Mouse (Mus musculus) thymus, postnatal 36 days (tissue): ENCODE measurements at regions not wholly inside any gene's neighbourhood (a gene's known extent, or its start where the extent isn't known, plus 50 kb on each side); places are given as distances from the start of the nearest gene placed in this dataset.
"Not testable (repeated sequence)": the region's sequence is repeated elsewhere in the genome, so short reads cannot be mapped to it uniquely, and the experiment has no call there.

Source experiments
- DNase-seq, 2 experiments: peaks; one replicate each; pipeline ENCODE4 v3.0.0; 2022; ENCODE audit warnings: mixed read lengths in 2 of 2

DNA sequence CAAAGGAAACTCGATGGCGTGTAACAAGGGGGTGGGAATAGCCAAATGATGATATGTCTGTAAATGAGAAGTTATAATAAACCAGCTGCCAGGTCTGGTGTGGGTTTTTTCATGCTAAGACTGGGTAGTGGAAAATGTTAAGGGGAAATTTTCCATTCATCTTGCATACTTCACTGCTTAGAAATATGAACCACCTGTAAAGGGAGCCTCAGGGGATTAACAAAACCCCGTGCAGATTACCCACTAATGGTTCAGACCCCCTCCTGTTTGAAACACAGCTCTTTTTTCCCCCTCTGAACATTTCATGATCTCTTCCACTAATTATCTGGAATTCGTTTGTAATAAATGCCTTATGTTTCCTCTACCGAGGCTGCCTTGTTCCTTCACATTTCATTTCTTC, 446.0 kb upstream of the Hsf2 start:
- DNase-seq: no peak

DNA sequence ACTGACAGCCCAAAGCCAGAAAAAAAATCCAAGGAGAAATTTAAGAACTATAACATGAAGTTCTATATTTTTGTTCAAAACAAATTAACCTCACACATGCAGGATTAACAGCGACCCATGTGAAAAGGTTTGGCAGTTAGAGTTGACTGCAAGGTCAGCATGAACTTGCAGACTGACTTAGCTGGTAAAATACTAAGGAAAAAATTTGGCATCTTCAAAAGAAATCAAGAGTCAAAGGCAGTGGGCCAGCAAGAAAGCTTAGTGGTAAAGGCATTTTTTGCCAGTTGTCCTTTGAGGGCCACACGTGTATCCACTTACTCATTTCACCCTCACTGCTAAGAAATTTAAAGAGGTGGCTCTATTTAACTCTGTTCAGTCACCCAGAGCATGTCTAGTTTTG, 440.2 kb upstream of the Hsf2 start:
- no peak for DNase-seq

DNA sequence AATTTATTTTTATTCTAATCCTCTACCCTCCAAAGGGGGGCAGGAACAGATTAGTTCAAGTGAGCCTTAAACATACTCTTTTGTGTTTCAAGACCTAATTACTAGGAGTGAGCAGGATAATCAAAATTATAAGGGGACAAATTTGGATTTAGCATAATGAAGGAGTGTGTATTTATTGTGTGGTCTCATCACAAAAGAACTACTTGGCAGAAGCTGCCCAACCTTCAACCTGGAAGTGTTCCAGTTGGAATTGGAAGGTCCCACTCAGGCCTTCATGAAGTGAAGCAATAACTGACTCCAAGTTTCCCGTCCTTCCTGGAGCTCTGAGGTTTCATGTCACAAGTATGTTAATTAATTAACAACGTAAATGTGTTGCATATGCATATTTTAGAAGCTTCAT, 439.3 kb upstream of the Hsf2 start:
- no peak for DNase-seq

DNA sequence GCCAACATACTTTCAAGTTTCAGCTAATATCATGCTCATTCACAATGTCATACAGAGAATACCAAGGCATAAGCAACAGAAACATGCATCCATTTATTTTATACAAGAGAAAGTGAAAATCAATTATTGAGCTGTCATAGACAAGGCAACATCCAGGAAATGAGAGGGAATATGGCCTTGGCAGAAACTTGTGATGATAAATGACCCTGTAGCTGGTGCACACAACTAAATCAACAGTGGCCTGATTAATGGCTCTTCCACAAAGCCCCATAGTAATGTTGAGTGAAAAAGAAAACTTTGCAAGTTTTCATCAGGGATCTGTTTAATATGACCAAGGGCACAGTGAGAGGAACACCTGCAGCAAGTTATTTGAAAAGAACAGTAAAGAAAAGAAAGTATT, 438.5 kb upstream of the Hsf2 start:
- DNase-seq: no peak

DNA sequence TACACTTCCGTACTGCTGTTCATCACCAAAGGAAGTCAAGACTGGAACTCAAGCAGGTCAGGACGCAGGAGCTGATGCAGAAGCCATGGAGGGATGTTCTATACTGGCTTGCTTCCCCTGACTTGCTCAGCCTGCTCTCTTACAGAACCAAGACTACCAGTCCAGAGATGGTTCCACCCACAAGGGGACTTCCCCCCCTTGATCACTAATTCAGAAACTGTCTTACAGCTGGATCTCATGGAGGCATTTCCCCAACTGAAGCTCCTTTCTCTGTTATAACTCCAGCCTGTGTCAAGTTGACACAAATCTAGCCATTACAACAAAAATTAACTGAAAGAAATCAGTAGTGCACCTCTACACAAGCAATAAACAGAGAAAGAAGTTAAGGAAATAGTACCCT, 432.8 kb upstream of the Hsf2 start:
- DNase-seq: not testable (repeated sequence)

DNA sequence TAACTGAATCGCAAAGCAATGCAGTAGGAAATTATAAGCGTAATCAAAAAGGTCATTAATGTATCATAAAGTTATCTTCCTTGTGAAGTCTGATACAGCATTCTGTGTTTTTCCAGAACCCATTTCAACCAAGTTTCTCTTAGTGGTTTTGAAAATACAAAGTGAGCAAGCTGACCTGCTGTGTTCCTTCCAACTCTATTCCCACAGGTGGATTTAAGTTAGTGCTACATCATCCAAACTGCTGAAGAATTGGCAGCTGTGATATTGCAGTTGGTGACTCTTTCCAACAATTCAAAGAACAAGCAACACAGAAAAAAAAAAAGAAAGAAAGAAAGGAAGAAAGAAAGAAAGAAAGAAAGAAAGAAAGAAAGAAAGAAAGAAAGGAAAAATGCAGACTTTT, 396.1 kb upstream of the Hsf2 start:
- DNase-seq: no peak

DNA sequence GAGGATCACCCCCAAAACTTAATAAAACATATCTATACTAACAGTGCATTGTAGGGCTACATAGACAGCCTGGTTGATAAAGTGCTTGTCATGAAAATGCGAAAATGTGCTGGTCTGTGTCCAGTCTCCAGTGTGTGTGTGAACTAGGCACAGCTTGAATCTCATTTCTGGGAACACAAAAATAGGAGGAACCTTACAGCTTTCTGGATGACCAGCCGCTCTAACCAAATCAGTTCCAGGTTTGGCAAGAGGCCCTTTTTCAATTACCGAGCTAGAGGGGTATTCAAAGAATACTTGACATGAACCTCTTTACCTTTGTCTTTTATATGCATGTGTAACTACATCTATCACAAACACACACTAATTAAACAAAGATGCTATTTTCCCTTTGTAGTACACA, 390.3 kb upstream of the Hsf2 start:
- DNase-seq: no peak

DNA sequence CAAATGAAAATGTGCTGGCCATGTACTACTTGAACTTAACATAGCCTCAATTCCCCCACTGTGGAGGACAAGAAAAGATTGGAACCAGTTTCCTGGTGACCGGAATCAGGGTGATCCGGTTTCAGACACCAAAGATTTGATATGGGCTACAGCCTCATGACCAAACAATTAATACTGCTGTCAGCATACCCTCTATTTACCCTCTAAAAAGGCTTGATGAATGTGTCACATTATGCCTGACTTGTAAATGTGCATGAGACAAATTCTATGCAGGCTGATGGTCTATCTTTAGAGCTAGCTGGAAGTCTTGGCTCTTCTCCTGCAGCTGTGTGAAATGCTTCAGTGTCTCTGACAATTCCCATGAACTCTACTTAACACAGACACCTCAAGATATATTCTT, 372.8 kb upstream of the Hsf2 start:
- DNase-seq: no peak

DNA sequence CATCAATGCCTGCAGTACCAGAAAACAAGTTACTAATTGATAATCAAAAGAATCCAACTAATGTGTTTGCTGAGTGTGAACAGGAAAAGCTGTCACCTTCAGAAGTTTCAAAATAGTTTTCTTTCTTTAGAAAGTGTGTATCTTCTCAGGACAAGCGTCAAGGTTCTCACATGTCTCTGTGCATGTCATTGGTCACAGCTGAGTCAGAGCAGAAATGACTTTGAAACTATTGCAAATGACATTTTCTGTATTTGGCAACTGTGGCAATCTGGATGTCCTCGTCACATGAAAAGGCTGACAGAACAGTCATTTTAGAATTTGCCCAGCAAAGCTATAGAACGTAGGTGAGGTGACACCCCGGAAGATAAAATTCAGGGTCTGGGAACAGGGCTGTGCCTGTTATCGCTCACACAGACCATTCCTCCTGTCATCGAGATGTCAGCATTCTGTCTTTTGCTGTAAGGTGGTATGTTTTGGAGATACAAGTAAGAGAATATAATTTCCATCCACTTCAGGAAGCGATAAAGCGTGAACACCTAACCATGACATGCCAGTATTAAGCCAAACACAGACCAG, 371.4 kb upstream of the Hsf2 start:
- no peak for DNase-seq

DNA sequence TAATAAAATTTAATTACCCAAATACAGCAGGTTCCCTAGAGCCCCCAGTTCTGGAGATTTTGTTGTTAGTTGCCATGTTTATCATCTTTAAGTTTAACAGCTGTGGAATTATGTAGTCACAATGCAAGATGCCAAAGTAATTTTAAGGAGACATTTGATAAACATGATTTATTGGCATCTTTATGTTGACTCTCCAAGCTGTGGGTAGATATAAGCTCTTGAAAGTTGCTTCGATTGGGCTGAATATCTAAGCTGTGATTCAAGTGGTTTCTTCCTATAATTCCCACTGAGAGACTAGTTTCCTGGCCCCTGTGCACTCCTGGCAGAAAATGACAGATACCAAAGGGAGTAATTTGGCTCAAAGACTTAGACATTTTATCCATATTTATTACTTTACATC, 364.7 kb upstream of the Hsf2 start:
- no peak for DNase-seq

DNA sequence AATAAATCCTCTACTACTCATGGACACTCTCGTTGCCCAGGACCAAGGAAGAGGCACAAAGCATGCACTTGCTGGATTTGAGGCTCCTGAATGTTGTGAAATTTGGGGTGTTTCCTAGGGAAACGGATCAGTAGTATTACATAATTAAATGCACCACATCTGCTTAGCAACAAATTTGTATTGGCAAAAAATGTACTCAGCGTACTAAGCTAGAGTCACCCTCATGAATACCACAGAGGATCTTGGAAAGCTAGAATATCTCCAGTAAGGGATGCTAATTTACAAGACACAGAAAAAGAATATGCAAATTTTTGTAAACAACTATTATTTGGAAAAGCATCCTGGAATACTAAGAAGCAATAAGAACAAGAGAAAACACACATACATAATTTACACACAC, 359.0 kb upstream of the Hsf2 start:
- DNase-seq: no peak

DNA sequence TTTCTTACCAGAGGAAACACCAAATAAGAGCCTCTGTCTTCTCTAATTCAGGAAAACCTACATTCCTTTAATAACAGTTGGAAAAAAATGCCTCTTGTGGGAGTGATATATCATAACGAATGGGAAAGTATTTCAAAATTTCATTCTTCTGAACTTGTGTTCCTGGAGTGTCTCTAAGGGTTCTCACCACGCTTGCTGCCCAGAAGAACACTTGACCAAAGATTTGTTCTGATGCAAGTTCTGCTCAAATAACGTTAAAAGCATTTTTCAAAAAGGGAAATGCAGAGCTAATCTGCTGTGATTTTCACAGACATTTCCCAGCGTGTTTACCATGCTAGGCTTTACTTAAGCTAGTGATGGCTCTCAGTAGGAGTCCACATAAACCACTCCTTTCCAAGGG, 329.8 kb upstream of the Hsf2 start:
- no peak for DNase-seq

DNA sequence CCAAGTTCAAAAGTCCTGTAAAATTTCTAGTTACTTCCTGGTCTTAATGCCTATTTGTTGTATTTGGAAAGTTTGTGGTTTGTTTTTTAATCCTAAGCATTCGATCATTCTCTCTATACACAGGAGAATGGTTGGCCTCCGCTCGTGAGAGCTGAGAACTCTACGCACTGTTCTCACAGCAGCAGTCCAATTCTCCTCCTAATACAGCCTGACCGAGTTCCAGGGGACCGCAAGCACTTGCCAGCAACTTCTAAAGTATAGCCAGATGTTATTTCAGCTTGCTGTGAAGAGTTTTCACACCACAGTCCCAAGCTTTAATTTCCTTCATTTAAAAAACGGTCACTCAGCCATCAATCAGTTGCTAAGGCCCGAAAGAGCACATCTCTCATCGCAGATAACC, 329.3 kb upstream of the Hsf2 start:
- no peak for DNase-seq

DNA sequence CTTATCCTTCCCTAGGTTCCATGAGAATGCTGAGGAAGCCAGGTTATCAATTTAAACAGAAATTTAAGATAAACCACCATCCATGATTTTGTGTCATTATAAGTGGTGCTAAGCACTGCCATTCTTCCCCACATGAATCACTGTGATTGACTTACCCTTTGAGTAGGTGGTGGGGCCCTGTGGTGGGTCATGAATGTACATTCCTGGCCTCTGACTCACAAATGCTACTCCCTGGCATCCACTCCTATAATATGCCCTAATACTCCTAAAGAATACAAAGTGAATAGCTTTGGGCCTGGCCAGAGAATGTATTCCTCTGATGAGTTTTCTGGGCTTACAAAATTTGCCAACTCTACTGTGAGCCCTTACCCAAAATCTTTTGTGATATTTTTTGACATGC, 325.6 kb upstream of the Hsf2 start:
- DNase-seq: no peak

DNA sequence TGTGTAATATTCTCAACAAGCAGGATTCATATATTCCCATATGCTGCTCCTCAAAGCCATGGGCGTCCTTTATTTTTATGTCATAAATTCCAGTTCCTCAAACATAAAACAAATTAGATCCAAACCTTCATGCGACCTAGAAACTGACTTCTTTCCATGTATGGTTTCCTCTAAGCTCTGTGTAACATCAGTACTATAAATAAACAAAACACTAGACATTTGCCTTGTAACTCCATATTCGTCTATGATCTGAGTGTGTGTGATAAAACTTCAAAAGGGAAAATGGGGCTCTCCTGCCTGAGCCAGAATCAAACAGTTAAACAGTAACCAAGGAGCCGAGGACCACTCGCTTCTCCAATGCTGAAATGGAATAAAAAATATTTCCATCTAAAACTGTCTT, 322.8 kb upstream of the Hsf2 start:
- no peak for DNase-seq

DNA sequence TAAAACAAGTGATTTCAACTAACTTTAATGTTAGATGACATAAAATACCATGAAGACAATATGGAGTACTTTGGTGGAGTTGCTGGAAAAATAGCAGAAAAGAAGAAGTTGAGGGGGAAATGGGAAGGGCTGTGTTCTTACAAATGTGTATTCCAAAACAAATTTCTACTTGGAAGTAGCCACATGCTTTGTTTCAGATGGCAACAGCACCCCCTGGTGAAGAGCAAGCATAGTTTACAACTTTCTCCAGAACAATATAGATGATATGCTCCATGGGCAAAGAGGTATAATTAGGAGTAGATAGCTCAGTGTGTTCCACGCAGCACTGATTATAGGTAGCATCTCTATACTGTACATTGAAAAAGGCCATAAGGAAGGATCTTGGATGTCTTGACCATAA, 302.6 kb upstream of the Hsf2 start:
- DNase-seq: no peak

DNA sequence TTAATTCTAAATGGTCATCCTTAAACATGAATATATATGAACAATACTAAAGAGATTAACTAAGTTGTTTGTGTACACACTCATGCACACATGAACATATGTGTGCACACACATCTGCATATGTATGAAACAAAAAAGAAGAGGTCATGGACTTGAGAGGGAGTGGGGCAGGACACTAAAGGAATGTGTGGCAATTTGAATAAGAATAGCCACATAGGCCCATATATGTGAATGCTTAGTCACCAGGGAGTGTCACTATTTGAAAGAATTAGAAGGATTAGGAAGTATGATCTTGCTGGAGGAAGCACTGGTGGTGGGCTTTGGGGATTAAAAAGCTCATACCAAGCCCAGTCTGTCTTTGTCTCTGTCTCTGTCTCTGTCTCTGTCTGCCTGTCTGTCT, 275.5 kb upstream of the Hsf2 start:
- no peak for DNase-seq

DNA sequence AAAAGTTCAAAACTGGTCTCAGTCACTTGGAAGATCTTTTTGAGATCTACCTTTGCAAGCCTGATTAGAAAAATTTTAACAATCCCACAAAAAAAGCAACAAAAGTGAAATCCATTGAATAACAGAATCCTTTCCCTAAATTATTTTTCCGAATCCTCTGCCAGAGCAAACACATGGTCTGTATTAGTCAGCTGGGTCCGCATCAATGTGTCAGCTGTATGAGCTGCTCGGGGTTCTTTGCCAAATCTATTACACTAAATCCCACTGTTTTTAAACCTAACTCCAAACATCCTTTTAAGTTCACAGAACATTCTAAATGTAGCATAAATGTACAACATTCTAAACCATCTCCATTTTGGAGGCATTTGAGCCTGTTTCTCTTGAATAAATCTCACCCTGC, 255.1 kb upstream of the Hsf2 start:
- DNase-seq: no peak

DNA sequence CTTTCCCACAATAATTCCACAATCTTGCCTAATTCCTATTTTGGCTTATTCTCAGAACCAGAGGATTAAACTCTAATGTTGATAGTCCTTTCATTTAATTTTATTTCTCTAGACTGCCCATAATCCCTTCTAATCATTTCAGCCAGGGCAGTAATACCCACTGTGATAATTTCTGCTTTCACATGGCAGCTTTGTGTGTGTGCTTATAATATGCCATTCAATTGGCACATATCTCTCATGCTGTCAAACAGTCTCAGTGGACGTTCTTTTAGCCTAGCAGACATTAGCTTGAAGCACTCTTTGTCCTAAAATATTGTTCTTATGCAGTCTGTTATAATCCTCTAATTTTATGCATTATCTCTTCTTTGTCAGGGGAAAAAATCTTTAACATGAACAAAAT, 205.0 kb upstream of the Hsf2 start:
- no peak for DNase-seq

DNA sequence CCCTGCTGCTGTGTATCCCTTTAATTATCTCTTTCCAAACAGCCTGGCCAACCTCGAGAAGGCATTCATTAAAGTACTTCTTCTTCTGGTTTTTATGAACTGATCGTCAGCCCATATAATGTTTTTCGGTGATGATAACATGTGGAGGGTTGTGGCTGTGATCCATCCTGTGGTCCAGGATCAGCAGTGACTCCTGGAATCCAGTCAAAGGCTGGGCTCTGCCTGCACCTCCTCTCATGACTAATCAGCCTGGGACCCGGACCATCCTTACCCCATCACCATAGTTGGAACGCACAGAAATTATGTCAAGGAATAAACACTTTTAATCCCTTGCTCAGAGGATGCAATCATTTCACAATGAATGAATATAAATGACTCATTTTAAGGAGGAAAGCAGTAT, 203.3 kb upstream of the Hsf2 start:
- DNase-seq: no peak

DNA sequence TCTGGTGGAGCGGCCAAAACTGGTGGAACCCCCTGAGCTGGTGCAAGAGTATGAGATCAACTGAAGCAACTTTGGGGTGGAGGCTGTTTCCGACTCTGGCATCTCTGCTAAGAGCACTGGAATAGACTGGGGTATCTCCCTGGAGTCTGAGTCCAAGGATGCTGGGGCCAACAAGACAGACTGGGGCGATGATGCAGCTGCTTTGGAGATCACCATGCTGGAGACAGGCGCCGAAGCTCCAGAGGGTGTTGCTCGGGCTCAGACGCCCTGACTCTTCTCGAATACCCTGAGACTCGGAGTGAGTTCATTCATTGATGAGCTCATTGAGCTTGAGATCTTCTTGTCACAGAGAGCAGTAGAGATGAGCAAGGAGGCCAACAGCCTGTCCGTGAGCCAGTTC, 194.6 kb upstream of the Hsf2 start:
- no peak for DNase-seq

DNA sequence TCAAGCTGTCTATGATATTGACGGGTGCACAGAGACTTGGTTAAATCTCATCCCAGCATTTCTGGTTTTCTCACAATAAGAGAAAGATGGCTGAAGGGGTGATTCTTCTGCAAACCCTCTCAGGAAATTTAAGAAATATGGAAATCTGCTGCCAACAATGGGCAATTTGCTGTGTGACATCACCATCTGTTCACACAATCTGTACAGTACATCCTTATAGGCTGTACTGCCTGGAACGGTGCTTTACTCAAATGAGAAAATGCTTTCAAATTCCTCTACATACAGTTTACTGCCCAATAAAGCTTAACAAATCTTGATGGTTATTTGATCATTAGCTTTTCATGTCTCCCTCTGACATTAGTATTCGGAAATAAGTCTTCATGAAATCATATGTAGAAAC, 172.4 kb upstream of the Hsf2 start:
- DNase-seq: no peak

DNA sequence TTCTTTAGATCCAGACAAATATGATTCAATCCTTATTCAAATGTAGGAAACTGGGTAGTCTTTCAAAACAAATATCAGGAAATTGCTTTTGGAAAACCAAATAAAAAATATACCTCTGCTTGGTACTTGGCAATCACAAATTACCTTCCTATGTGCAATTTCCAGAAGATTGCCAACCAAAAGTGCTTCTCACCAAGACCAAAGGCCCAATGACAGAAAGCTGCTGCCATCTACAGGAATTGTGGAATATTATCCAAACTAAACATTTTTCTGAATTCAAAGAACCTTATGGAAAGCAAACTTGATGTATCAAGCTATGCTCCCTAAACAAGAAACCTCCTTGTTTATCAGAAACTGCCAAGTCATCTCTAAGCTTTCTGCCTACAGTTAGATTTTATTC, 169.1 kb upstream of the Hsf2 start:
- no peak for DNase-seq

DNA sequence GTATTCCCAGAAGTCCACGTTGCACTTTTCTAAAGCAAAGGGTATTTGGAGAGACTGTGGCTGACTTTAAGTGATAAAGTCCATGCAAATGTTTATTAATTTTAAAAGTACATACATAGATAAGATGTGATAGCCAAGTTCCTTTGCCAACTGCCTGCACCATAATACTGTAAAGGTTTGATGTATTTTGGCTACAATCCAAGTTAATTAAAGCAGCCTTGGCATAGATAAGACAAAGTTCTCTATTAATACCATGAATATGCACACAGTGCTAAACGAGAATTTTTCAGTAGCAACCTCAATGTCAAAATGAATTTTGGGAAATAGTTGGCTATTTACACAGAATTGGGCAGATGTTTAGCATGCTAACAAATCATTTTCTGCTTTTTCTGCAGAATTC, 167.0 kb upstream of the Hsf2 start:
- DNase-seq: no peak

DNA sequence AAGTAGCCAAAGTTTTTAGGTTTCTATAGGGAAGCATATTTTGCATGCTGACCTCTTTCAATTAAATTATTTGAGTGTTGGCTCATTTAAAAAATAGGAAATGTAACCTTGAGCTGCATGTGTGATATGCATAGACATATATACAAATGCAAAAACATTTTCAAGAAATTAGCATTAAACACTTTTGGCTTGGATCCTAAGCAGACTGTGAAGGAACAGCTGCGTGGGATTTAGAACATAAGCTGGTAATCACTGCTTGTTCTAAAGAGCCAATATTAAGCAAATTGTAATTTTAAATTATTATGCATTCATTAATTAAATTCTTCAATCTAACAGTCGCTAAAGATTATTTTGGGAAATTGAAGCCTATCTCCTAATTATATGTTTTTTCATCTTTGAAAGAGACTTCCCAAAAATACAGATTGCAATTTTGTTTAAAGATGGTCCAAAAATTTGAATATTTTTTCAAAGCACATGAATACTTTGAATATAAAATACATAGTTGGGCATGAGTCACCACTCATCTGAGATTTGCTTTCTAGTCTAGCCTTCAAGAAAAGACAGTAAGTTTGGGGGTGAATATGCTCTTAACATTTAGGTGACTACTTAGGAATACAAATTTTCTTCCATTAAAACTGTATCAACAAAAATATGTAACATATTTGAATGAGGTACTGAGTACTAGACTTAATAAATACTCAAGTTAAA, 163.3 kb upstream of the Hsf2 start:
- DNase-seq: no peak
